Mouse (Mus musculus) heart, embryonic 13.5 days (tissue): ENCODE results near the gene Lifr. TPM values are rescaled to one million over a fixed set of nuclear protein-coding genes. Genes with fewer than 3 reads are reported as not detected.

Source experiments
- ATAC-seq: fragments of 200-750 bp; cut with Nextera tagmentation; 2 replicates; pipeline ENCODE4 v1.8.0; 2017; ENCODE audit warnings: moderate TSS enrichment; ENCODE audit not compliant: insufficient number of reproducible peaks, low FRiP score, low TSS enrichment; ENCODE audit errors: extremely low read depth
- H3K27ac ChIP-seq: fragments of 300-500 bp; sonication (generic); replicated peaks from 2 replicates; pipeline ENCODE4 v1.5.1; 2015; ENCODE audit warnings: moderate library complexity, mild to moderate bottlenecking, inconsistent platforms
- H3K27me3 ChIP-seq: fragments of 300-500 bp; sonication (generic); replicated peaks from 2 replicates; pipeline ENCODE4 v1.6.1; 2015; ENCODE audit warnings: mild to moderate bottlenecking, inconsistent platforms
- H3K36me3 ChIP-seq: fragments of 300-500 bp; sonication (generic); 2 replicates; pipeline ENCODE4 v1.6.1; 2015; ENCODE audit warnings: mild to moderate bottlenecking, inconsistent platforms
- H3K4me1 ChIP-seq: fragments of 300-500 bp; sonication (generic); 2 replicates; pipeline ENCODE4 v1.6.1; 2015; ENCODE audit warnings: inconsistent platforms
- H3K4me2 ChIP-seq: fragments of 300-500 bp; sonication (generic); 2 replicates; pipeline ENCODE4 v1.6.1; 2015; ENCODE audit warnings: inconsistent platforms, mild to moderate bottlenecking, moderate library complexity
- H3K4me3 ChIP-seq: fragments of 300-500 bp; sonication (generic); 2 replicates; pipeline ENCODE4 v1.5.1; 2015; ENCODE audit warnings: moderate library complexity, mild to moderate bottlenecking, inconsistent platforms
- H3K9ac ChIP-seq: fragments of 300-500 bp; sonication (generic); 2 replicates; pipeline ENCODE4 v1.6.1; 2015; ENCODE audit warnings: inconsistent platforms, mild to moderate bottlenecking, moderate library complexity
- H3K9me3 ChIP-seq: fragments of 300-500 bp; sonication (generic); 2 replicates; pipeline ENCODE4 v1.6.1; 2016; ENCODE audit warnings: inconsistent platforms
- WGBS: fragments of 180-500 bp; shearing (Covaris S2); methylation state at CpG from one replicate; pipeline ENCODE4 v1.1.7; 2015; ENCODE audit warnings: mixed read lengths; 5-methylcytosine and 5-hydroxymethylcytosine counted together
- polyA plus RNA-seq: library from polyadenylated mRNA; unstranded; fragments of >200 nt; fragmentation: Nextera tagmentation; extraction: Ambion mirVana; gene quantifications from 2 replicates; pipeline ENCODE4 v1.2.1, GENCODE M21; 2015

Gene Lifr
- polyA plus RNA-seq, 1 experiment from 2014 or later, result 16.3 TPM

GRCm38 (mm10) chr15:7144942-7145341 lies 54.5 kb downstream of the Lifr start:
- Histone ChIP-seq H3K4me3 (no peak overlapping the region), H3K9me3 (no peaks in the 10 kb centered on the region), H3K36me3 (no peaks in the 10 kb centered on the region), H3K27me3 (no peaks in the 10 kb centered on the region), H3K27ac (no peak overlapping the region), H3K4me1 (peaks cover 64% of the 10 kb centered on the region), H3K4me2 (no peak overlapping the region), H3K9ac (no peak overlapping the region)
- ATAC-seq, result no peak
- WGBS, result 62% methylated on average over 9 of the region's 9 CpGs

- H3K27me3 ChIP-seq, result no peaks in the 10 kb centered on the region
- peaks cover 60% of the 10 kb centered on the region for H3K4me1 ChIP-seq
- no peaks in the 10 kb centered on the region for H3K9me3 ChIP-seq
- H3K36me3 ChIP-seq, result no peaks in the 10 kb centered on the region
- no peak for ATAC-seq
- 60% methylated on average over 5 of the region's 5 CpGs for WGBS
- no peak overlapping the region for H3K4me2 ChIP-seq
- H3K27ac ChIP-seq, result no peak overlapping the region
- no peak overlapping the region for H3K9ac ChIP-seq
- no peak overlapping the region for H3K4me3 ChIP-seq
Observed at GRCm38 (mm10) chr15:7145555-7145954, 55.1 kb downstream of the Lifr start.

DNA sequence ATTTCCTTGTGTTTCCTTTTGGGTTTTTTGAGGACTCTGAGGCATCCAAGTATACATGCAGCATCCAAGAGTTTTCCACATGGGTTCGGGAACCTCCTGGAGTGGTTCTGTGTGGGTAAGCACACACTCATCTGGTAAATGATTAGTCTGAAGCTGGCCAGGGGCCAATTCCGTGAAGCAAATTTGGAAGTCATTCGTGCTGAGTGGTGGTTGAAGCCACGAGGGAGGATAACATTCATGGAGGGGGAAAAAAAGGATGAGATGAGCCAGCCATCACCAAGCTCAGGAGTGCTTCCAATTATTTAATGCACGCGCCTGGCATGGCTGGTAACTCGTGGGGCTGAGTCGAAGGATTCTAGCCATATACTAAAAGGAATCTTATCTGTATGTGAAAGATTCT lies 56.1 kb downstream of the Lifr start:
- Histone ChIP-seq H3K4me3 (no peak overlapping the region), H3K4me2 (no peak overlapping the region), H3K27ac (no peak overlapping the region), H3K27me3 (no peaks in the 10 kb centered on the region), H3K4me1 (peaks cover 52% of the 10 kb centered on the region), H3K36me3 (no peaks in the 10 kb centered on the region), H3K9me3 (no peaks in the 10 kb centered on the region), H3K9ac (no peak overlapping the region)
- ATAC-seq, result no peak
- WGBS, result 35% methylated on average over 8 of the region's 8 CpGs

- Histone ChIP-seq H3K9me3 (no peaks in the 10 kb centered on the region), H3K27me3 (no peaks in the 10 kb centered on the region), H3K9ac (no peak overlapping the region), H3K4me3 (no peak overlapping the region), H3K4me1 (peaks cover 60% of the 10 kb centered on the region), H3K4me2 (no peak overlapping the region), H3K27ac (no peak overlapping the region), H3K36me3 (no peaks in the 10 kb centered on the region)
- no peak for ATAC-seq
- WGBS, result 88% methylated on average over 18 of the region's 18 CpGs
Observed at GRCm38 (mm10) chr15:7149796-7150195, 59.4 kb downstream of the Lifr start.

DNA sequence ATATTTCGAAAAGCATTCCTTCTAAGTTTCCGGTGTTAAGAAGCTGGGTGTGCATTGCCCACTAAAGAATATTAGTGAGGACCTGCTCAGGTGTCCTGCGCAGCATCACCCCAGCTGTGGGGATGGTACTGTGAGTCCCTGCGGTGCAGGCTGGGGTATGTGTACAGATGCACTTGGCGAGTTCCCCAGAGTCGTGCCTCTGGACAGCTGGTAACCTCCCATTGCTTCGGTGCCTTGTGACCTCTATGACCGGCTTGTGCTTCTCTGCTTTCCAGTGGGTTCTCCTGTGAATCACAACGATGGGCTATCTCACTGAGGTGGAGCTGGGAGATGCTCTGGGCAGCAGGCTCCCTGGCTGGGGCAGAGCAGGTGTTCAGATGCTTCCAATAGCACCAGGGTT lies 60.2 kb downstream of the Lifr start:
- Histone ChIP-seq H3K36me3 (peaks cover 3% of the 10 kb centered on the region; the same call in 1 of the 2 replicates), H3K4me2 (no peak overlapping the region), H3K27me3 (no peaks in the 10 kb centered on the region), H3K4me1 (peaks cover 55% of the 10 kb centered on the region), H3K9me3 (no peaks in the 10 kb centered on the region), H3K27ac (no peak overlapping the region), H3K9ac (no peak overlapping the region), H3K4me3 (no peak overlapping the region)
- no peak for ATAC-seq
- WGBS, result 88% methylated on average over 9 of the region's 9 CpGs

DNA sequence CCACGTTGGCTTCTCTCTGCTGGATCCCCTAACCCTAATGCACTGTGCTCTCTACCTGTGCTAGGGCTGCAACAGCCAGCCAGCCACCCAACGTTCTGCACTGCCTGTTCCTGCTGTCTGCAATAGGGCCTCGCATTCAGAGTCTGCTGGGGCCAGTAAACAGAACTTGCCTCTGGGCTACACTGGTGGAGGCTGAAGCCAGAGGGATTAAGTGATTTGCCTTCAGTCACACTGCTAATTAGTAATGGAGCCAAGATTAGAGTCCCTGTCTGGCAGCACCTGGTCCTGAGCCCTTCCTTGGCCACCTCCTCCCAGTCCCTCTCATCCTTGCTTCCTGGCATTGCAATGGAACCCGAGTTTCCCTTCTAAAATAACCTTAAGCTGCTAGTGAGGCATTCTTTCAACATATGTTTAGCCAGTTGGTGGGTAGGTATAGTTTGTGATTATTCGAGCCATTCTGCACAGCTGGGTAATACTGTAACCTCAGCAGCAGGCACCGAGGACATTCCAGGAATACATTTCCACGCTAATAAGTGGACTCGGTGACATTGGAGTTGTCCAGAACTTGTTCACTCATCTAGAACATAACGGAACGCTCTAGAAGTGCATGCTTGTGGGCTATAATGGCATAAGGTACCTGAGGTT lies 61.8 kb downstream of the Lifr start:
- no peak overlapping the region for H3K9ac ChIP-seq
- H3K4me3 ChIP-seq, result no peak overlapping the region
- H3K9me3 ChIP-seq, result no peaks in the 10 kb centered on the region
- no peak overlapping the region for H3K4me2 ChIP-seq
- 51% methylated on average over 10 of the region's 10 CpGs for WGBS
- H3K4me1 ChIP-seq, result peaks cover 41% of the 10 kb centered on the region
- no peaks in the 10 kb centered on the region for H3K27me3 ChIP-seq
- no peak for ATAC-seq
- H3K36me3 ChIP-seq, result peaks cover 19% of the 10 kb centered on the region
- 0 out of 2 replicates have a peak overlapping the region, but pooled peaks have one; percentile 12 for H3K27ac ChIP-seq

- no peak for ATAC-seq
- 69% methylated on average over 15 of the region's 15 CpGs for WGBS
Observed at GRCm38 (mm10) chr15:7154010-7154736, 63.8 kb downstream of the Lifr start.

DNA sequence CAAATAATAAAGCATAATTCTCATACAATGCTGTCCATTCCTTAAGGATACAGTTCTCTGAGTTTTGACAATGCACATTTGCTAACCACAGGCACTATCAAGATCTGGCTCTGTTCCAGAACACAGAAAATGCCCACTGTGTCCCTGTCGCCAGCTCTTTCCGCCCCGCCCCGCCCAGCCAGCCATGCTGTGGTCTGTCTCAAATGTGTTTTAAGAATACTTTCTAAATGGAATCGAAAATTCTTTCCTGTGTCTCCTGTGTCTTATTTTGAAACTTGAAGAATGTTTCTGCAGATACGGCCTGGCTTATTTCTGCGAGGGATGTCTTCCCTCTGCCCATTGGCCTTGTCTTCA lies 64.3 kb downstream of the Lifr start:
- no peak overlapping the region for H3K9ac ChIP-seq
- H3K4me2 ChIP-seq, result no peak overlapping the region
- no peak overlapping the region for H3K27ac ChIP-seq
- no peaks in the 10 kb centered on the region for H3K9me3 ChIP-seq
- peaks cover 35% of the 10 kb centered on the region for H3K4me1 ChIP-seq
- peaks cover 44% of the 10 kb centered on the region for H3K36me3 ChIP-seq
- 64% methylated on average over 7 of the region's 7 CpGs for WGBS
- H3K4me3 ChIP-seq, result no peak overlapping the region
- ATAC-seq, result no peak
- no peaks in the 10 kb centered on the region for H3K27me3 ChIP-seq

More at GRCm38 (mm10) chr15:7154010-7154736, 63.8 kb downstream of the Lifr start:
- Histone ChIP-seq H3K4me3 (no peak overlapping the region), H3K4me2 (no peak overlapping the region), H3K9ac (no peak overlapping the region), H3K27ac (no peak overlapping the region), H3K4me1 (peaks cover 34% of the 10 kb centered on the region), H3K36me3 (peaks cover 38% of the 10 kb centered on the region), H3K27me3 (no peaks in the 10 kb centered on the region), H3K9me3 (no peaks in the 10 kb centered on the region)

GRCm38 (mm10) chr15:7157658-7158057 lies 67.2 kb downstream of the Lifr start:
- no peak for ATAC-seq

DNA sequence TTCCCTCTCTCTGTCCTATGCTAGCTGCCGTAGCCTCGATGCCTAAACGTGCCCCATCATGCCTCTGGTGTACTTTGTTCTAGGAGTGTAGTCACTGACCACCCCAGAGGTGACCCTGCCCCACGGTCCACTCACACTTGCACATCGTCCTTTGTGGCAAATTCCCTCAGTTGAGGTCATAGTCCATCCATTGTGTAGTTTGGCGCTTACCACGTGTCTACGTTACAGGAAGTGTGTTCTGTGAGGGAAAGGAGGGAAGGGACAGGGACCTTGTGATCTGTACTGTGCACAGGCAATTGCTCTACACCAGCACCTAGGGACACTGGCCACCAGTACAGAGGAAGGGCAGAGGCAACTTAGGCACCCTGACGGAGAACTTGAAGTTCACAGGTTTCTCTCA lies 69.5 kb downstream of the Lifr start:
- no peak for ATAC-seq
- WGBS, result 86% methylated on average over 9 of the region's 9 CpGs
- peaks cover 19% of the 10 kb centered on the region for H3K4me1 ChIP-seq

More at GRCm38 (mm10) chr15:7157658-7158057, 67.2 kb downstream of the Lifr start:
- Histone ChIP-seq H3K9ac (no peak overlapping the region), H3K4me3 (no peak overlapping the region), H3K9me3 (no peaks in the 10 kb centered on the region), H3K27ac (no peak overlapping the region), H3K4me2 (no peak overlapping the region), H3K27me3 (no peaks in the 10 kb centered on the region), H3K36me3 (peaks cover 66% of the 10 kb centered on the region), H3K4me1 (peaks cover 23% of the 10 kb centered on the region)
- WGBS, result 86% methylated on average over 6 of the region's 6 CpGs

DNA sequence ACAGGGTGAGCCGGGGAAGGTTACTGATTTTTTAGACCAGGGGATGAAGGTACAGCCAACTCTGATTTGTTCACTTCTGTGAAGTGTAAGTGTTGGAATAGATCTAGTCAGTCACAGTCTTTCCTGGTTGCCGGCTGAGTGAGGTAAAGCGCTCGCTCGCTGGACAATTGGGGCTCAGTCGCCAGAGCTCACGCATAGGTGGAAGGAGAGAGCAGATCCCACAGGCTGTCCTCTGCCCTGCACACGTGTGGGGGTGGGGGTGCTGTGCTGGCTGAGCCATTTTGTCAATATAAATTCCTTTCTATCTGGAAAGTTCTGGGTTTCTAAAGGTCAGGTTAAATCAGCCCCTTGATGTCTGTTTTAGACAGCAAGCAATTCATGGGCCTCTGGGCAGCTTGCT lies 69.9 kb downstream of the Lifr start:
- Histone ChIP-seq H3K27me3 (no peaks in the 10 kb centered on the region), H3K4me2 (no peak overlapping the region), H3K4me3 (no peak overlapping the region), H3K9ac (no peak overlapping the region), H3K4me1 (peaks cover 16% of the 10 kb centered on the region), H3K27ac (no peak overlapping the region), H3K9me3 (no peaks in the 10 kb centered on the region), H3K36me3 (peaks cover 83% of the 10 kb centered on the region)
- WGBS, result 83% methylated on average over 8 of the region's 8 CpGs
- ATAC-seq, result no peak

More for the DNA sequence above, 69.5 kb downstream of the Lifr start:
- Histone ChIP-seq H3K9me3 (no peaks in the 10 kb centered on the region), H3K27me3 (no peaks in the 10 kb centered on the region), H3K27ac (no peak overlapping the region), H3K9ac (no peak overlapping the region), H3K4me2 (no peak overlapping the region), H3K36me3 (peaks cover 80% of the 10 kb centered on the region), H3K4me3 (no peak overlapping the region)

GRCm38 (mm10) chr15:7163851-7164250 lies 73.4 kb downstream of the Lifr start:
- Histone ChIP-seq H3K27me3 (no peaks in the 10 kb centered on the region), H3K36me3 (peaks cover 81% of the 10 kb centered on the region), H3K4me1 (peaks cover 28% of the 10 kb centered on the region), H3K27ac (no peak overlapping the region), H3K4me2 (no peak overlapping the region), H3K4me3 (no peak overlapping the region), H3K9ac (no peak overlapping the region), H3K9me3 (no peaks in the 10 kb centered on the region)
- 71% methylated on average over 6 of the region's 6 CpGs for WGBS
- no peak for ATAC-seq
